Comparison of ENCODE assay signal across 8 mouse cellular contexts in the genomic region with DNA sequence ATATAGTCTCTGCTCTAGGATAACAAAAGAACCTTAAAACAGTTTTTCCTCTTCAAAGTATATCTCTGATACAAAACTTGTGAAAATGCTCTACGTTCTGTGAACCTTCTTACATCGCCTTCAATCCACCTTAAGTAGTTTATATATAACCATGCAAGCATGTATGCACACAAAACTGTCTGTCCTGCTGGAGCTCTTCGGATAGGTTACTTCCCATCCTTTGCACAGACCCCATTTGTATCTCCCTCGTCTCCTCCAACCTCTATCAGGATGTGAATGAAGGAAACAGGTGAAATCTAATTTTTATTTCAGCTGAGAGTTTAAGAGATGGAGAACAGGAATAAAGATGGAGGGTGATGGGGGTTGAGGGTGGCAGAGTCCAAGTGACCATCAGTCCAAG. TPM values are rescaled to one million over a fixed set of nuclear protein-coding genes. Genes with fewer than 3 reads are reported as not detected.
A peak's percentile ranks its signal among the peaks of the same experiment; 100 is the strongest.
DNase-seq lines count a peak whose midpoint lies in the region; ATAC-seq and TF ChIP-seq lines count a peak whose summit lies in the region.

No protein-coding gene starts in this region.

- WGBS in embryonic facial prominence, embryonic 14.5 days = 37% methylated on average over 4 of the region's 4 CpGs
- WGBS in intestine, embryonic 16.5 days = 39% methylated on average over 4 of the region's 4 CpGs
- WGBS in midbrain, postnatal 0 days = 45% methylated on average over 4 of the region's 4 CpGs

- peaks cover 17% of the 10 kb centered on the region for H3K36me3 ChIP-seq in embryonic facial prominence, embryonic 14.5 days (ENCODE audit: control insufficient read depth, insufficient read depth, low read length)
- H3K36me3 ChIP-seq in intestine, embryonic 16.5 days (ENCODE audit: control insufficient read depth, insufficient read depth, low read length) = peaks cover 8% of the 10 kb centered on the region; the same call in 1 of the 2 replicates
- H3K36me3 ChIP-seq in midbrain, postnatal 0 days (ENCODE audit: insufficient read depth, low read length) = no peaks in the 10 kb centered on the region

- H3K4me1 ChIP-seq in embryonic facial prominence, embryonic 14.5 days (ENCODE audit: control insufficient read depth, insufficient read depth, low read length) = peaks cover 12% of the 10 kb centered on the region
- no peaks in the 10 kb centered on the region for H3K4me1 ChIP-seq in intestine, embryonic 16.5 days (ENCODE audit: control insufficient read depth, insufficient read depth, low read length)
- no peaks in the 10 kb centered on the region for H3K4me1 ChIP-seq in midbrain, postnatal 0 days (ENCODE audit: insufficient read depth, low read length)

- H3K4me2 ChIP-seq in embryonic facial prominence, embryonic 14.5 days (ENCODE audit: low read depth, low read length) = peak overlapping the region; percentile 68
- H3K4me2 ChIP-seq in intestine, embryonic 16.5 days (ENCODE audit: low read depth, low read length) = peak overlapping the region; percentile 77
- peak overlapping the region; percentile 60 for H3K4me2 ChIP-seq in midbrain, postnatal 0 days (ENCODE audit: low read depth, low read length, poor library complexity, severe bottlenecking)

- peak overlapping the region; percentile 96 for H3K27ac ChIP-seq in layer of hippocampus, adult 2 months
- peak overlapping the region; percentile 88; the same call in 1 of the 2 replicates for H3K27ac ChIP-seq in embryonic facial prominence, embryonic 14.5 days (replicated peaks; ENCODE audit: low read depth, low read length)
- H3K27ac ChIP-seq in intestine, embryonic 16.5 days (ENCODE audit: low read length) = no peak overlapping the region
- peak overlapping the region; percentile 95 for H3K27ac ChIP-seq in midbrain, postnatal 0 days (ENCODE audit: low read depth, low read length)

- TF ChIP-seq CTCF in layer of hippocampus, adult 2 months (conservative IDR thresholded peaks at IDR 0.05) = no peak
- TF ChIP-seq CTCF in midbrain, postnatal 0 days (IDR thresholded peaks at IDR 0.05) = no peak

- H3K4me3 ChIP-seq in layer of hippocampus, adult 2 months = peak overlapping the region; percentile 70
- peak overlapping the region; percentile 58 for H3K4me3 ChIP-seq in embryonic facial prominence, embryonic 14.5 days (ENCODE audit: low read depth, low read length)
- peak overlapping the region; percentile 68 for H3K4me3 ChIP-seq in intestine, embryonic 16.5 days (ENCODE audit: low read length)
- H3K4me3 ChIP-seq in midbrain, postnatal 0 days (ENCODE audit: low read depth, low read length) = peak overlapping the region; percentile 68

- no peaks in the 10 kb centered on the region for H3K9me3 ChIP-seq in embryonic facial prominence, embryonic 14.5 days (ENCODE audit: control insufficient read depth, low read length)
- no peaks in the 10 kb centered on the region for H3K9me3 ChIP-seq in intestine, embryonic 16.5 days (ENCODE audit: control insufficient read depth, low read length)
- no peaks in the 10 kb centered on the region for H3K9me3 ChIP-seq in midbrain, postnatal 0 days (ENCODE audit: low read length)

- peak overlapping the region; percentile 88 for H3K9ac ChIP-seq in embryonic facial prominence, embryonic 14.5 days (ENCODE audit: low read depth, low read length)
- H3K9ac ChIP-seq in intestine, embryonic 16.5 days (ENCODE audit: low read depth, low read length) = no peak overlapping the region
- peak overlapping the region; percentile 93 for H3K9ac ChIP-seq in midbrain, postnatal 0 days (replicated peaks; ENCODE audit: low read length, poor library complexity, severe bottlenecking)

- no peaks in the 10 kb centered on the region for H3K27me3 ChIP-seq in embryonic facial prominence, embryonic 14.5 days (replicated peaks; ENCODE audit: control insufficient read depth, insufficient read depth, low read length)
- H3K27me3 ChIP-seq in intestine, embryonic 16.5 days (replicated peaks; ENCODE audit: control insufficient read depth, insufficient read depth, low read length) = no peaks in the 10 kb centered on the region
- no peaks in the 10 kb centered on the region for H3K27me3 ChIP-seq in midbrain, postnatal 0 days (ENCODE audit: insufficient read depth, low read length)

- DNase-seq in layer of hippocampus, adult 2 months (ENCODE audit: low spot score in 2 of 2) = no peak
- no peak for DNase-seq in layer of hippocampus, adult 9-10 months (ENCODE audit: low spot score)
- DNase-seq in embryonic facial prominence, embryonic 14.5 days (ENCODE audit: low spot score) = no peak
- no peak for DNase-seq in midbrain, postnatal 0 days (ENCODE audit: low spot score)
- no peak for DNase-seq in ovary, postnatal 14 days (ENCODE audit: low spot score)
- DNase-seq in gastrocnemius, postnatal 10 days = no peak
- DNase-seq in frontal cortex, postnatal 36 days (ENCODE audit: low spot score in 2 of 2) = no peak

- peak; percentile 27; the same call in 1 of the 2 replicates for ATAC-seq in embryonic facial prominence, embryonic 14.5 days (ENCODE audit: low read depth)
- peak; percentile 36; the same call in 1 of the 2 replicates for ATAC-seq in intestine, embryonic 16.5 days
- ATAC-seq in midbrain, postnatal 0 days (ENCODE audit: low FRiP score) = peak; percentile 51; the same call in 1 of the 2 replicates

RNA-seq across cellular contexts. Expression of a gene that starts 0.4 kb away (rescaled TPM):
- 10 to 100 TPM; 22.9 to 26.7 TPM for total RNA-seq in layer of hippocampus, adult 2 months (2021)
- 31.2 and 36.4 TPM in 2 replicates for polyA plus RNA-seq in embryonic facial prominence, embryonic 14.5 days (2014; fragmentation: Nextera tagmentation; extraction: Ambion mirVana)
- polyA plus RNA-seq in intestine, embryonic 16.5 days (2015; fragmentation: Nextera tagmentation; extraction: Ambion mirVana) = 27.4 and 28.4 TPM in 2 replicates
- total RNA-seq in midbrain, postnatal 0 days (2014; rRNA removed) = 15.8 and 18.5 TPM in 2 replicates
- polyA plus RNA-seq in midbrain, postnatal 0 days (2015; fragmentation: Nextera tagmentation; extraction: Ambion mirVana) = 8.4 and 9.8 TPM in 2 replicates
- total RNA-seq in gastrocnemius, postnatal 10 days (2021) = 10 to 100 TPM; 13.0 to 20.0 TPM

RNA-seq across cellular contexts. Expression of a gene that starts 46.5 kb away (rescaled TPM):
- not detected for total RNA-seq in layer of hippocampus, adult 2 months (2021)
- not detected in 2 replicates for polyA plus RNA-seq in embryonic facial prominence, embryonic 14.5 days (2014; fragmentation: Nextera tagmentation; extraction: Ambion mirVana)
- polyA plus RNA-seq in intestine, embryonic 16.5 days (2015; fragmentation: Nextera tagmentation; extraction: Ambion mirVana) = not detected in 2 replicates
- not detected in 2 replicates for total RNA-seq in midbrain, postnatal 0 days (2014; rRNA removed)
- polyA plus RNA-seq in midbrain, postnatal 0 days (2015; fragmentation: Nextera tagmentation; extraction: Ambion mirVana) = not detected in 2 replicates
- total RNA-seq in gastrocnemius, postnatal 10 days (2021) = not detected
